Mouse (Mus musculus) erythroblast, adult 5-6 weeks (primary cell): ENCODE results near the gene Cmklr1. TPM values are rescaled to one million over a fixed set of nuclear protein-coding genes. Genes with fewer than 3 reads are reported as not detected.
"Not testable (repeated sequence)": the region's sequence is repeated elsewhere in the genome, so short reads cannot be mapped to it uniquely, and the experiment has no call there.

Source experiments
- ATAC-seq: replicated peaks from 2 replicates; pipeline ENCODE4 v1.8.0; 2016; ENCODE audit warnings: moderate number of reproducible peaks, mild to moderate bottlenecking, moderate TSS enrichment, inconsistent platforms; ENCODE audit not compliant: poor library complexity, low FRiP score, severe bottlenecking
- total RNA-seq, 2 experiments: library from RNA; stranded (forward) in 1 of 2; stranded (reverse) in 1 of 2; fragments of 150-400 nt in 1 of 2; fragments of 200-764, 138-1000 nt in 1 of 2; gene quantifications; 2 replicates each; pipeline versions ENCODE4 v1.2.3 to v1.2.4; 2015 to 2017; ENCODE audit warnings: low replicate concordance in 2 of 2

Cmklr1 gene
- total RNA-seq, 2 experiments from 2014 or later: 0.51 to 1.5 TPM

- ATAC-seq: no peak
These were observed 54.0 kb downstream of the Cmklr1 start for GRCm38 (mm10) chr5:113596252-113596651.

- ATAC-seq: no peak
These were observed 56.1 kb downstream of the Cmklr1 start for GRCm38 (mm10) chr5:113593911-113594705.

GRCm38 (mm10) chr5:113591751-113592230 is 58.4 kb downstream of the Cmklr1 start:
- no peak for ATAC-seq

GRCm38 (mm10) chr5:113591166-113591565 is 59.1 kb downstream of the Cmklr1 start:
- ATAC-seq: no peak

GRCm38 (mm10) chr5:113590010-113590640 is 60.1 kb downstream of the Cmklr1 start:
- ATAC-seq: no peak

GRCm38 (mm10) chr5:113586458-113586849 is 63.8 kb downstream of the Cmklr1 start:
- not testable (repeated sequence) for ATAC-seq

GRCm38 (mm10) chr5:113585619-113586457 is 64.4 kb downstream of the Cmklr1 start:
- not testable (repeated sequence) for ATAC-seq

- ATAC-seq: no peak
These were observed 65.8 kb downstream of the Cmklr1 start for GRCm38 (mm10) chr5:113584439-113584838.

GRCm38 (mm10) chr5:113583424-113584162 is 66.6 kb downstream of the Cmklr1 start:
- no peak for ATAC-seq

- ATAC-seq: no peak
These were observed 69.4 kb downstream of the Cmklr1 start for GRCm38 (mm10) chr5:113580801-113581200.

- ATAC-seq: peak; percentile 52
These were observed 70.0 kb downstream of the Cmklr1 start for GRCm38 (mm10) chr5:113580248-113580647.

GRCm38 (mm10) chr5:113579128-113579527 is 71.1 kb downstream of the Cmklr1 start:
- ATAC-seq: no peak

GRCm38 (mm10) chr5:113578428-113578827 is 71.8 kb downstream of the Cmklr1 start:
- ATAC-seq: no peak

- ATAC-seq: no peak
These were observed 72.7 kb downstream of the Cmklr1 start for GRCm38 (mm10) chr5:113577555-113577954.

- no peak for ATAC-seq
These were observed 80.0 kb downstream of the Cmklr1 start for GRCm38 (mm10) chr5:113570056-113570717.

GRCm38 (mm10) chr5:113565858-113566257 is 84.4 kb downstream of the Cmklr1 start:
- ATAC-seq: no peak

GRCm38 (mm10) chr5:113565101-113565854 is 84.9 kb downstream of the Cmklr1 start:
- ATAC-seq: no peak

- no peak for ATAC-seq
These were observed 85.8 kb downstream of the Cmklr1 start for GRCm38 (mm10) chr5:113564463-113564862.
